Mouse (Mus musculus): ENCODE data around the gene Cntn4.

- TF ChIP-seq POLR2A (IDR thresholded peaks at IDR 0.05; ENCODE audit: control insufficient read depth, low read depth, low read length), result no peak
- no peak for TF ChIP-seq CTCF (IDR thresholded peaks at IDR 0.05; ENCODE audit: control insufficient read depth, insufficient read depth, insufficient replicate concordance, low read depth, low read length)
These were observed 588.0 kb downstream of the Cntn4 start for GRCm38 (mm10) chr6:106265487-106265886.
